Mouse (Mus musculus) left cerebral cortex, postnatal 25 days (tissue): ENCODE data around the gene Ppm1j. TPM values are rescaled to one million over a fixed set of nuclear protein-coding genes. Genes with fewer than 3 reads are reported as not detected.
"Not testable (repeated sequence)": the region's sequence is repeated elsewhere in the genome, so short reads cannot be mapped to it uniquely, and the experiment has no call there.

ENCODE experiments used
- DNase-seq, 2 experiments: peaks; one replicate each; pipeline ENCODE4 v3.0.0; 2022; ENCODE audit warnings: low spot score in 2 of 2, mixed read lengths in 1 of 2
- intact Hi-C: fragments of 180-260 bp; cut with DNase I; formaldehyde crosslinking; loops from one replicate; pipeline ENCODE4 v1.15.1; 2025
- total RNA-seq, 2 experiments: library from RNA; stranded (reverse); gene quantifications; 2 replicates each; pipeline ENCODE4 v1.2.3; 2021

Ppm1j gene
- under 1 TPM; 0.43 to 0.76 TPM for total RNA-seq

- no peak for DNase-seq
- intact Hi-C loops = no loop called here
Measured at GRCm38 (mm10) chr3:104780561-104781420, at the start of gene Ppm1j. Gene Ppm1j, plus strand, starts transcription at chr3:104781056.

- no peak for DNase-seq
- intact Hi-C loops = no loop called here
Measured at GRCm38 (mm10) chr3:104732907-104733306, 47.9 kb upstream of the Ppm1j start.

GRCm38 (mm10) chr3:104734654-104735053, 46.2 kb upstream of the Ppm1j start:
- no peak for DNase-seq
- intact Hi-C loops = no loop called here

GRCm38 (mm10) chr3:104741954-104742353, 38.9 kb upstream of the Ppm1j start:
- DNase-seq = no peak
- intact Hi-C loops = no loop called here

- DNase-seq = no peak
- intact Hi-C loops = no loop called here
Measured at GRCm38 (mm10) chr3:104743161-104743560, 37.7 kb upstream of the Ppm1j start.

GRCm38 (mm10) chr3:104743864-104744263, 37.0 kb upstream of the Ppm1j start:
- no peak for DNase-seq
- intact Hi-C loops = no loop called here

GRCm38 (mm10) chr3:104752845-104753244, 28.0 kb upstream of the Ppm1j start:
- DNase-seq, intact Hi-C loops: not testable (repeated sequence)

GRCm38 (mm10) chr3:104758406-104758805, 22.4 kb upstream of the Ppm1j start:
- intact Hi-C loops = no loop called here
- peak; percentile 46 to 53 for DNase-seq

- intact Hi-C loops = no loop called here
- DNase-seq = no peak
Measured at GRCm38 (mm10) chr3:104758869-104759268, 22.0 kb upstream of the Ppm1j start.

- intact Hi-C loops, DNase-seq: not testable (repeated sequence)
Measured at GRCm38 (mm10) chr3:104762103-104762863, 18.6 kb upstream of the Ppm1j start.

GRCm38 (mm10) chr3:104765021-104765420, 15.8 kb upstream of the Ppm1j start:
- DNase-seq = no peak

GRCm38 (mm10) chr3:104767141-104767540, 13.7 kb upstream of the Ppm1j start:
- DNase-seq = no peak
- intact Hi-C loops = no loop called here

More at GRCm38 (mm10) chr3:104765021-104765420, 15.8 kb upstream of the Ppm1j start:
- intact Hi-C loops = no loop called here

GRCm38 (mm10) chr3:104767716-104768115, 13.1 kb upstream of the Ppm1j start:
- DNase-seq = no peak
- intact Hi-C loops = no loop called here

- DNase-seq = no peak
- intact Hi-C loops = no loop called here
Measured at GRCm38 (mm10) chr3:104769135-104769534, 11.7 kb upstream of the Ppm1j start.

GRCm38 (mm10) chr3:104770035-104770434, 10.8 kb upstream of the Ppm1j start:
- intact Hi-C loops = loop anchor here (5.0 kb wide), 1 partner anchor 287 kb away; no protein-coding TSS in a partner anchor
- DNase-seq = peak in 1 of 2 experiments; percentile 36

- intact Hi-C loops = loop anchor here (5.0 kb wide), 1 partner anchor 286 kb away; no protein-coding TSS in a partner anchor
- DNase-seq = no peak
Measured at GRCm38 (mm10) chr3:104770918-104771317, 9.9 kb upstream of the Ppm1j start.

- no peak for DNase-seq
- intact Hi-C loops = loop anchor here (5.0 kb wide), 1 partner anchor 286 kb away; no protein-coding TSS in a partner anchor
Measured at GRCm38 (mm10) chr3:104771460-104771859, 9.4 kb upstream of the Ppm1j start.

- DNase-seq = no peak
- intact Hi-C loops = loop anchor here (5.0 kb wide), 1 partner anchor 284 kb away; no protein-coding TSS in a partner anchor
Measured at GRCm38 (mm10) chr3:104773301-104773700, 7.6 kb upstream of the Ppm1j start.

- DNase-seq = no peak
- intact Hi-C loops = no loop called here
Measured at GRCm38 (mm10) chr3:104777342-104777741, 3.5 kb upstream of the Ppm1j start.

- intact Hi-C loops = loop anchor here (2.0 kb wide), 1 partner anchor 65 kb away; no protein-coding TSS in a partner anchor
- DNase-seq = peak in 1 of 2 experiments; percentile 39
Measured at GRCm38 (mm10) chr3:104779949-104780348, 907 bp upstream of the Ppm1j start.
